Mouse (Mus musculus) lung, embryonic 14.5 days (tissue): ENCODE results near the gene Cxcr4. TPM values are rescaled to one million over a fixed set of nuclear protein-coding genes. Genes with fewer than 3 reads are reported as not detected.

Source experiments
- ATAC-seq: fragments of 200-750 bp; cut with Nextera tagmentation; 2 replicates; pipeline ENCODE4 v1.8.0; 2017; ENCODE audit warnings: mild to moderate bottlenecking, moderate TSS enrichment, moderate library complexity; ENCODE audit not compliant: insufficient read depth
- DNase-seq: peaks from one replicate; pipeline ENCODE4 v3.0.0-alpha.2; 2015
- H3K27ac ChIP-seq: fragments of 300-500 bp; sonication (generic); 2 replicates; pipeline ENCODE4 v1.5.1; 2014; ENCODE audit warnings: low read depth, mild to moderate bottlenecking, moderate library complexity
- H3K27me3 ChIP-seq: fragments of 300-500 bp; sonication (generic); 2 replicates; pipeline ENCODE4 v1.6.1; 2014; ENCODE audit warnings: low read length, control low read depth; ENCODE audit not compliant: insufficient read depth
- H3K36me3 ChIP-seq: fragments of 300-500 bp; sonication (generic); 2 replicates; pipeline ENCODE4 v1.6.1; 2014; ENCODE audit warnings: control low read depth; ENCODE audit not compliant: insufficient read depth
- H3K4me1 ChIP-seq: fragments of 300-500 bp; sonication (generic); 2 replicates; pipeline ENCODE4 v1.6.1; 2014; ENCODE audit warnings: antibody characterized with exemption, control low read depth; ENCODE audit not compliant: insufficient read depth
- H3K4me2 ChIP-seq: fragments of 300-500 bp; sonication (generic); 2 replicates; pipeline ENCODE4 v1.6.1; 2014; ENCODE audit warnings: mild to moderate bottlenecking
- H3K4me3 ChIP-seq: fragments of 300-500 bp; sonication (generic); 2 replicates; pipeline ENCODE4 v1.5.1; 2014; ENCODE audit warnings: low read depth, low read length
- H3K9ac ChIP-seq: fragments of 300-500 bp; sonication (generic); 2 replicates; pipeline ENCODE4 v1.6.1; 2014
- H3K9me3 ChIP-seq: fragments of 300-500 bp; sonication (generic); 2 replicates; pipeline ENCODE4 v1.6.1; 2016; ENCODE audit warnings: low read depth, low read length, control low read depth
- CTCF ChIP-seq: IDR thresholded peaks from 2 replicates; pipeline ENCODE4 v1.5.1; 2016; ENCODE audit warnings: antibody characterized with exemption, low read depth
- WGBS: fragments of 180-500 bp; shearing (Covaris S2); extraction: QIAGEN DNeasy Blood & Tissue Kit; methylation state at CpG from one replicate; pipeline ENCODE4 v1.1.7; 2014; 5-methylcytosine and 5-hydroxymethylcytosine counted together
- polyA plus RNA-seq: library from polyadenylated mRNA; unstranded; fragments of >200 nt; fragmentation: Nextera tagmentation; extraction: Ambion mirVana; gene quantifications from 2 replicates; pipeline ENCODE4 v1.2.1, GENCODE M21; 2014

The Cxcr4 gene
- polyA plus RNA-seq, 1 experiment from 2014 or later = 10.3 TPM

GRCm38 (mm10) chr1:128600549-128600948, 8.5 kb upstream of the Cxcr4 start:
- no peak for TF ChIP-seq CTCF
- Histone ChIP-seq H3K9me3 (no peaks in the 10 kb centered on the region), H3K9ac (no peak overlapping the region), H3K27ac (no peak overlapping the region), H3K4me3 (no peak overlapping the region), H3K4me1 (peaks cover 8% of the 10 kb centered on the region), H3K4me2 (no peak overlapping the region), H3K36me3 (no peaks in the 10 kb centered on the region), H3K27me3 (no peaks in the 10 kb centered on the region)
- 88% methylated on average over 2 of the region's 2 CpGs for WGBS
- ATAC-seq (no peak), DNase-seq (no peak)

- Histone ChIP-seq H3K36me3 (no peaks in the 10 kb centered on the region), H3K27me3 (no peaks in the 10 kb centered on the region), H3K9me3 (no peaks in the 10 kb centered on the region), H3K4me1 (peaks cover 37% of the 10 kb centered on the region), H3K4me3 (no peak overlapping the region), H3K27ac (no peak overlapping the region), H3K9ac (no peak overlapping the region), H3K4me2 (no peak overlapping the region)
- WGBS = 62% methylated on average over 15 of the region's 15 CpGs
- DNase-seq (no peak), ATAC-seq (no peak)
- TF ChIP-seq CTCF = no peak
Observed at GRCm38 (mm10) chr1:128597209-128597782, 5.2 kb upstream of the Cxcr4 start.

GRCm38 (mm10) chr1:128595528-128595927, 3.4 kb upstream of the Cxcr4 start:
- no peak for TF ChIP-seq CTCF
- no peaks in the 10 kb centered on the region for H3K27me3 ChIP-seq
- no peaks in the 10 kb centered on the region for H3K9me3 ChIP-seq
- DNase-seq (no peak), ATAC-seq (no peak)
- no peak overlapping the region; the same call in 1 of the 2 replicates for H3K9ac ChIP-seq
- no peak overlapping the region for H3K4me3 ChIP-seq
- 11% methylated on average over 6 of the region's 6 CpGs for WGBS
- no peak overlapping the region for H3K27ac ChIP-seq
- H3K4me1 ChIP-seq = peaks cover 37% of the 10 kb centered on the region
- H3K36me3 ChIP-seq = no peaks in the 10 kb centered on the region
- H3K4me2 ChIP-seq = peak overlapping the region; percentile 39; the same call in 1 of the 2 replicates

- Histone ChIP-seq H3K9me3 (no peaks in the 10 kb centered on the region), H3K9ac (no peak overlapping the region), H3K4me3 (no peak overlapping the region), H3K36me3 (no peaks in the 10 kb centered on the region), H3K27me3 (no peaks in the 10 kb centered on the region), H3K4me1 (peaks cover 37% of the 10 kb centered on the region), H3K27ac (0 out of 2 replicates have a peak overlapping the region, but pooled peaks have one; percentile 47), H3K4me2 (peak overlapping the region; percentile 39)
- DNase-seq (no peak), ATAC-seq (no peak)
- TF ChIP-seq CTCF = no peak
- 9% methylated on average over 3 of the region's 3 CpGs for WGBS
Observed at GRCm38 (mm10) chr1:128595105-128595420, 3.0 kb upstream of the Cxcr4 start.

- ATAC-seq = no peak
- DNase-seq = peak; percentile 47
- Histone ChIP-seq H3K27ac (0 out of 2 replicates have a peak overlapping the region, but pooled peaks have one; percentile 47), H3K36me3 (peaks cover 3% of the 10 kb centered on the region; the same call in 1 of the 2 replicates), H3K9me3 (no peaks in the 10 kb centered on the region), H3K4me3 (no peak overlapping the region), H3K4me2 (peak overlapping the region; percentile 39), H3K4me1 (peaks cover 39% of the 10 kb centered on the region), H3K27me3 (no peaks in the 10 kb centered on the region), H3K9ac (no peak overlapping the region)
- WGBS = 14% methylated on average over 12 of the region's 12 CpGs
- no peak for TF ChIP-seq CTCF
Observed at GRCm38 (mm10) chr1:128594353-128595104, 2.4 kb upstream of the Cxcr4 start.

GRCm38 (mm10) chr1:128592961-128593501, 938 bp upstream of the Cxcr4 start:
- Histone ChIP-seq H3K4me2 (peak overlapping the region; percentile 89), H3K4me1 (peaks cover 39% of the 10 kb centered on the region), H3K9ac (peak overlapping the region; percentile 41), H3K4me3 (peak overlapping the region; percentile 64), H3K36me3 (peaks cover 12% of the 10 kb centered on the region), H3K27me3 (no peaks in the 10 kb centered on the region), H3K27ac (peak overlapping the region; percentile 76), H3K9me3 (no peaks in the 10 kb centered on the region)
- ATAC-seq = peak; percentile 59
- TF ChIP-seq CTCF = no peak
- 1% methylated on average over 24 of the region's 24 CpGs for whole genome bisulfite sequencing
- peak; percentile 68 for DNase-seq

GRCm38 (mm10) chr1:128591721-128592210, 327 bp downstream of the Cxcr4 start:
- peak; percentile 10; the same call in 1 of the 2 replicates for ATAC-seq
- peak overlapping the region; percentile 61 for H3K27ac ChIP-seq

More at GRCm38 (mm10) chr1:128591721-128592210, 327 bp downstream of the Cxcr4 start:
- peak overlapping the region; percentile 89 for H3K4me2 ChIP-seq
- H3K27me3 ChIP-seq = no peaks in the 10 kb centered on the region
- H3K4me3 ChIP-seq = peak overlapping the region; percentile 64
- no peaks in the 10 kb centered on the region for H3K9me3 ChIP-seq
- peak; percentile 71 for DNase-seq
- no peak for TF ChIP-seq CTCF
- under 1% methylated on average over 20 of the region's 20 CpGs for WGBS
- H3K36me3 ChIP-seq = peaks cover 12% of the 10 kb centered on the region
- H3K4me1 ChIP-seq = peaks cover 34% of the 10 kb centered on the region
- H3K9ac ChIP-seq = peak overlapping the region; percentile 70
